Mouse (Mus musculus) limb, embryonic 13.5 days (tissue): ENCODE results near the gene Tnfaip2. TPM values are rescaled to one million over a fixed set of nuclear protein-coding genes. Genes with fewer than 3 reads are reported as not detected.
A peak's percentile ranks its signal among the peaks of the same experiment; 100 is the strongest.

Source experiments
- ATAC-seq: fragments of 200-750 bp; cut with Nextera tagmentation; 2 replicates; pipeline ENCODE4 v1.8.0; 2017; ENCODE audit warnings: low read depth, moderate number of reproducible peaks, moderate TSS enrichment; ENCODE audit not compliant: low FRiP score
- H3K27ac ChIP-seq: fragments of 300-500 bp; sonication (generic); 2 replicates; pipeline ENCODE4 v1.5.1; 2015; ENCODE audit warnings: inconsistent platforms, mild to moderate bottlenecking, moderate library complexity
- H3K27me3 ChIP-seq: fragments of 300-500 bp; sonication (generic); 2 replicates; pipeline ENCODE4 v1.6.1; 2015; ENCODE audit warnings: mild to moderate bottlenecking, inconsistent platforms
- H3K36me3 ChIP-seq: fragments of 300-500 bp; sonication (generic); 2 replicates; pipeline ENCODE4 v1.6.1; 2015; ENCODE audit warnings: inconsistent platforms, mild to moderate bottlenecking, moderate library complexity
- H3K4me1 ChIP-seq: fragments of 300-500 bp; sonication (generic); 2 replicates; pipeline ENCODE4 v1.6.1; 2015; ENCODE audit warnings: inconsistent platforms
- H3K4me2 ChIP-seq: fragments of 300-500 bp; sonication (generic); replicated peaks from 2 replicates; pipeline ENCODE4 v1.6.1; 2015; ENCODE audit warnings: inconsistent platforms, mild to moderate bottlenecking, moderate library complexity
- H3K4me3 ChIP-seq: fragments of 300-500 bp; sonication (generic); 2 replicates; pipeline ENCODE4 v1.5.1; 2015; ENCODE audit warnings: moderate library complexity, mild to moderate bottlenecking, inconsistent platforms
- H3K9ac ChIP-seq: fragments of 300-500 bp; sonication (generic); 2 replicates; pipeline ENCODE4 v1.6.1; 2015; ENCODE audit warnings: mild to moderate bottlenecking, inconsistent platforms
- H3K9me3 ChIP-seq: fragments of 300-500 bp; sonication (generic); 2 replicates; pipeline ENCODE4 v1.6.1; 2016; ENCODE audit warnings: inconsistent platforms
- WGBS: fragments of 180-500 bp; shearing (Covaris S2); methylation state at CpG from one replicate; pipeline ENCODE4 v1.1.7; 2015; 5-methylcytosine and 5-hydroxymethylcytosine counted together
- polyA plus RNA-seq: library from polyadenylated mRNA; unstranded; fragments of >200 nt; fragmentation: Nextera tagmentation; extraction: Ambion mirVana; gene quantifications from 2 replicates; pipeline ENCODE4 v1.2.1, GENCODE M21; 2015

Tnfaip2 gene
- polyA plus RNA-seq, 1 experiment from 2014 or later = 7.8 TPM

DNA sequence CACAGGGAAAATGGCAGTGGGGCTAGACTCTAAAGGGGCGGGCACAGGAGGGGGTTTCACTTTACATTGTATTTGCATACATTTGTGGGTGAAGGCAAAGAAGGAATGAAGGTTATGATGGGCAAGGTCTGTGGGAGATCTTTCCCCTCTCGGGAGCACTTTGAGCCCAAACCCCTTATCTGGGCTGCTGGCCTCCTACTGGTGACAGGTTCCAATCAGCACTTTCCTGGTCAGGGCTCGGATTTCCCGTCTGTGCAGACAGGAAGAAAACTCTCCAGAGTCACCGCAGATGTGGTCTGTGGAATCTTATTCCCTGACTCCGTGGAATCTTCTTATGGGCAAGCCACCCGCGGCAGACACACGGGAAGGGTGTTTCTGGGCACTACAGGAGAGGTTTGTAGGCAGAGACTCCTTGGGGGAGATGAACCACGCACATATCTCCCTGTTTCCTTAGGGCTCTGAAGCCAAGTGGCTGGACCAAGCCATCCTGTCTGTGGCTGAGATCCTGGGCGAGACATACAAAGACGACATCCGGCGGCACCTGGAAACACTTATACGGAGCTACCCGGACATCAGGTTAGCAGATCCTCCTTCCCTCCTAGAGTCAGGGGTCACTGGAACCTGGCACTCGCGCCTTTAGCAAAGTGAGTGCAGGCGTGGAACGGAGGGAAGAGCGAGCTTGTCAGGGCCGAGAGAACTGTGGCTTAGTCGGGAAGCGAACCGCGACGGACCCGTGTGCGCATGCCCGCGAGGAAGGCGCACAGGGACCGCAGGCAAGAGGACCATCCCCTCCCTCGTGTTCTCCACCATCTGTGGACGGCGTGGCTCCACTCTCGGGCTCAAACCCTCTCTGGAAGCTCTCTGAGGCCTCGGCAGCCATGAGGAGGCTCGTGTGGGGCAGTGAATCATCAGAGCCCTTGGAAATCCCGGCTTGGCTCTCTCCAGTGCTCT is 13.0 kb upstream of the Tnfaip2 start:
- peak; percentile 52 for ATAC-seq
- under 1% methylated on average over 40 of the region's 40 CpGs for WGBS
- H3K9me3 ChIP-seq = no peaks in the 10 kb centered on the region
- H3K4me2 ChIP-seq = peak overlapping the region; percentile 73
- peak overlapping the region; percentile 43 for H3K4me3 ChIP-seq
- peak overlapping the region; percentile 55; the same call in 1 of the 2 replicates for H3K9ac ChIP-seq
- peaks cover 91% of the 10 kb centered on the region for H3K27me3 ChIP-seq
- H3K4me1 ChIP-seq = peaks cover 47% of the 10 kb centered on the region
- no peak overlapping the region for H3K27ac ChIP-seq
- H3K36me3 ChIP-seq = no peaks in the 10 kb centered on the region

- Histone ChIP-seq H3K9me3 (no peaks in the 10 kb centered on the region), H3K27me3 (peaks cover 91% of the 10 kb centered on the region), H3K4me1 (peaks cover 46% of the 10 kb centered on the region), H3K4me2 (peak overlapping the region; percentile 73), H3K9ac (peak overlapping the region; percentile 55), H3K36me3 (no peaks in the 10 kb centered on the region), H3K4me3 (peak overlapping the region; percentile 43), H3K27ac (no peak overlapping the region)
- WGBS = 13% methylated on average over 27 of the region's 27 CpGs
- no peak for ATAC-seq
Measured at GRCm38 (mm10) chr12:111430049-111430867, 12.0 kb upstream of the Tnfaip2 start.

- H3K4me2 ChIP-seq = peak overlapping the region; percentile 73; the same call in 1 of the 2 replicates
- H3K9me3 ChIP-seq = no peaks in the 10 kb centered on the region
- no peak overlapping the region for H3K9ac ChIP-seq
- H3K4me1 ChIP-seq = peaks cover 41% of the 10 kb centered on the region
- H3K27ac ChIP-seq = no peak overlapping the region
- ATAC-seq = no peak
- H3K27me3 ChIP-seq = peaks cover 90% of the 10 kb centered on the region
- WGBS = 26% methylated on average over 14 of the region's 14 CpGs
- H3K36me3 ChIP-seq = no peaks in the 10 kb centered on the region
- no peak overlapping the region for H3K4me3 ChIP-seq
Measured at GRCm38 (mm10) chr12:111430868-111431817, 11.1 kb upstream of the Tnfaip2 start.

DNA sequence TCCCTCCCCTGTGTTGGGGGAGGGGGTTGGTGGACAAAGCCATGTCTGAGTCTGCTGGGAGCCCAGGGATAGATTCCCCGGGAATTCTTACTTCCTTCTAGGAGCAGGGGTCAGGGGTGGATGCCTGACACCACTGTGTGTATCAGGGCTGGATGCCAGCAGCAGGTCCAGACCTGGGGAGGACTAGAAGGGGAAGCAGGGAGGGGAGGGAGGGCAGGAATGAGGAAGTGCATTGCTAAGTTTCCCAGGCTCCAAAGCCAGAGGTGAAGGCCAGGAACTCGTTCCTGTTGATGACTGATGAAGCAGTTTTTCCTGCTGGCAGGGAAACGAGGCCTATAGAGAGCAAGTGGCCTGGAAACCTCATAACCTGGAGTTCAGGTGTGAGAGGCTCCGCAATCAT is 10.2 kb upstream of the Tnfaip2 start:
- no peaks in the 10 kb centered on the region for H3K36me3 ChIP-seq
- H3K9me3 ChIP-seq = no peaks in the 10 kb centered on the region
- no peak overlapping the region for H3K4me3 ChIP-seq
- H3K27me3 ChIP-seq = peaks cover 92% of the 10 kb centered on the region
- 38% methylated on average over 4 of the region's 4 CpGs for WGBS
- H3K4me2 ChIP-seq = no peak overlapping the region
- no peak overlapping the region for H3K9ac ChIP-seq
- no peak overlapping the region for H3K27ac ChIP-seq
- peaks cover 41% of the 10 kb centered on the region for H3K4me1 ChIP-seq
- ATAC-seq = no peak

- ATAC-seq = no peak
- Histone ChIP-seq H3K27me3 (peaks cover 92% of the 10 kb centered on the region), H3K36me3 (no peaks in the 10 kb centered on the region), H3K4me1 (peaks cover 34% of the 10 kb centered on the region), H3K4me3 (no peak overlapping the region), H3K9ac (no peak overlapping the region), H3K4me2 (no peak overlapping the region), H3K27ac (no peak overlapping the region), H3K9me3 (no peaks in the 10 kb centered on the region)
- 54% methylated on average over 5 of the region's 5 CpGs for WGBS
Measured at GRCm38 (mm10) chr12:111432751-111433331, 9.4 kb upstream of the Tnfaip2 start.

- H3K27ac ChIP-seq = no peak overlapping the region
- 30% methylated on average over 6 of the region's 7 CpGs for WGBS
- H3K4me1 ChIP-seq = peaks cover 19% of the 10 kb centered on the region
- H3K4me2 ChIP-seq = no peak overlapping the region
- ATAC-seq = no peak
- H3K4me3 ChIP-seq = no peak overlapping the region
- H3K27me3 ChIP-seq = peaks cover 92% of the 10 kb centered on the region
- no peaks in the 10 kb centered on the region for H3K9me3 ChIP-seq
- H3K9ac ChIP-seq = no peak overlapping the region
- no peaks in the 10 kb centered on the region for H3K36me3 ChIP-seq
Measured at GRCm38 (mm10) chr12:111434164-111434744, 8.0 kb upstream of the Tnfaip2 start.

GRCm38 (mm10) chr12:111434745-111435327 is 7.4 kb upstream of the Tnfaip2 start:
- peaks cover 14% of the 10 kb centered on the region for H3K4me1 ChIP-seq
- no peaks in the 10 kb centered on the region for H3K9me3 ChIP-seq
- no peak overlapping the region for H3K4me3 ChIP-seq
- 54% methylated on average over 8 of the region's 8 CpGs for WGBS
- H3K9ac ChIP-seq = no peak overlapping the region
- H3K27me3 ChIP-seq = peaks cover 92% of the 10 kb centered on the region
- ATAC-seq = no peak
- no peak overlapping the region for H3K4me2 ChIP-seq
- H3K36me3 ChIP-seq = no peaks in the 10 kb centered on the region
- no peak overlapping the region for H3K27ac ChIP-seq

GRCm38 (mm10) chr12:111436170-111436569 is 6.1 kb upstream of the Tnfaip2 start:
- Histone ChIP-seq H3K27ac (no peak overlapping the region), H3K27me3 (peaks cover 92% of the 10 kb centered on the region), H3K9me3 (no peaks in the 10 kb centered on the region), H3K36me3 (no peaks in the 10 kb centered on the region), H3K4me1 (0 out of 2 replicates have a peak, but pooled peaks cover 2% of the 10 kb centered on the region), H3K4me3 (no peak overlapping the region), H3K9ac (no peak overlapping the region), H3K4me2 (no peak overlapping the region)
- 81% methylated on average over 3 of the region's 3 CpGs for WGBS
- ATAC-seq = no peak

DNA sequence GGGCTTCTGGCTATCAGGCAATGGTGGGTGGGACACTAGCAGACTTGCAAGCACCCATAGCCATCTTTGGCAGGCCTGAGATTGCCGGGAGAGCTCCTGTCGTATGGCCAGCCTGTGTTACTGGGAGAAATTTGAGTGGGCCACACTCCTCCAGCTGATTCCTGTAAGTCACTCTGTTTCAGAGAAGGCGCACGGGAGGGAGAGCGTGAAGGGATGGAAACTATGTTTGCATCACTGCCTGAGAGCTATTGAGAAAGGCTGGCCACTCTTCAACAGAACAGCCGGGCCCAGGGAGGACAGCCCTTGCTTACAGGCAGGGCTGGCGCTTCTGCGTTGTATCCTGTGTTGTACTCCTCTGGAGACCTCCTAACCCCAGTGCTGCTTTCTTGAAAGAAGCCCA is 5.6 kb upstream of the Tnfaip2 start:
- Histone ChIP-seq H3K4me2 (no peak overlapping the region), H3K36me3 (no peaks in the 10 kb centered on the region), H3K9ac (no peak overlapping the region), H3K27me3 (peaks cover 92% of the 10 kb centered on the region), H3K4me1 (0 out of 2 replicates have a peak, but pooled peaks cover 2% of the 10 kb centered on the region), H3K27ac (no peak overlapping the region), H3K4me3 (no peak overlapping the region), H3K9me3 (no peaks in the 10 kb centered on the region)
- no peak for ATAC-seq
- 69% methylated on average over 8 of the region's 8 CpGs for WGBS

GRCm38 (mm10) chr12:111437222-111437900 is 4.9 kb upstream of the Tnfaip2 start:
- no peak for ATAC-seq
- no peak overlapping the region for H3K4me2 ChIP-seq
- H3K9ac ChIP-seq = no peak overlapping the region
- H3K27ac ChIP-seq = no peak overlapping the region
- no peaks in the 10 kb centered on the region for H3K36me3 ChIP-seq
- 68% methylated on average over 5 of the region's 5 CpGs for WGBS
- H3K9me3 ChIP-seq = no peaks in the 10 kb centered on the region
- peaks cover 4% of the 10 kb centered on the region for H3K4me1 ChIP-seq
- peaks cover 92% of the 10 kb centered on the region for H3K27me3 ChIP-seq
- no peak overlapping the region for H3K4me3 ChIP-seq
